Mouse (Mus musculus) kidney, postnatal 36 days (tissue): Measurements from ENCODE around the gene Synpo2.

ENCODE experiments used
- DNase-seq, 2 experiments: peaks; one replicate each; pipeline ENCODE4 v3.0.0; 2021 to 2022; ENCODE audit warnings: mixed read lengths in 2 of 2

The Synpo2 gene

DNA sequence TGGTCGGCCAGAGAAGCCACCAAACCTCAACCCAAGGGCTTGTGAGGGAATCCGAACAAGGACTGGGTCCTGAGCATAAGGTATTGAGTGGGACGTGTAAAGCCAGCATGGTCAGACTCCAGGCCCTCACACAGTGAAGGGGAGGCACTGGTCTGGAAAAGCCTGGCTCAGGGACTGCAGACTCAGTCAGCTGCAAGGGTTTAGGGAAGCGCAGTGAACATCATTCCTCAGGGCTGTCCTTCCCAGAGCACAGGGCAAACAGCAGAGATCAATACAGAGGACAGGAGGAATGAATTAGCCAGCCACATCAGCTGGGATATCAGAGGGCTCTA lies 72.8 kb downstream of the Synpo2 start:
- no peak for DNase-seq

DNA sequence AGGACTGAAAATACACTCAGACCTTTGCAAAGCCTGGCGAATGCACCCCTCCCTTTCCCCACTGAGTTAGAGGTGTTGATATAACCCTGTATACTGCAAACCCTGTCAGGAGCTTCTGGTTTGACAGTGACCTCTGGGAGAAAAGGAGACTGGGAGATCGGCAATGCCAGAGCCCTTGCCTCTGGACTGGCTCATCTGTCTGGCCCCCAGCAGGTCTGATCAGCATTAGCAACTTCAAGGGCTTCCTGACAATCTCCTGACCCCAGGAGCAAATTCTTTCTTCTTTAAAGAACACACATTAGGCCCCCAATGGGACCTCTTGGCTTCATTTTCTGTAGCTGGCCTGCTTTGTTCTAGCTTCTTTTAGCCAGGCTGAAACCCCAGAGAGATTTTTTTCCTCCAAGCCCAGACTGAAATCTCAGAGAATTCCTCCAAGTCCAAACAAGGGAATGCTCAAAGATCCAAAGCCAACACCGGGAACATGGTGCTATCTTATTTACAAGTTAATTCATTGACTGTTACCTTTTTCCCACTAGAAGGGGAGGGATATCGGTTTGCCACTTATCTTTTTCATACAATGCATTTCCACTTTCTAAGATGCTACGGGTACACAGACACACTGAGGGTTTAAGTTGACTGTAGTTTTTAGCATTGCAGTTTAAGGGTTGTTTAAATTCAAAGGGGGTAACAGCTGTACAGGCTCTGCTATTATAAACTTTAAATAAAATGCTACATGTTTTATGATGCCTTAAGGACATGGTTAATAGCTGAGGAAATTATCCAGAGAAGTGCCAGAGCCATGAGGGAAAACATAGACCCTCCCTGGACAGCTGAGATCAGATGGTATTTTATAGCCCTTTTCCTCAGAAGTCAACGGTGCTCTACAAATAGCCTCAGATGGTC lies 73.4 kb downstream of the Synpo2 start:
- DNase-seq, result no peak

DNA sequence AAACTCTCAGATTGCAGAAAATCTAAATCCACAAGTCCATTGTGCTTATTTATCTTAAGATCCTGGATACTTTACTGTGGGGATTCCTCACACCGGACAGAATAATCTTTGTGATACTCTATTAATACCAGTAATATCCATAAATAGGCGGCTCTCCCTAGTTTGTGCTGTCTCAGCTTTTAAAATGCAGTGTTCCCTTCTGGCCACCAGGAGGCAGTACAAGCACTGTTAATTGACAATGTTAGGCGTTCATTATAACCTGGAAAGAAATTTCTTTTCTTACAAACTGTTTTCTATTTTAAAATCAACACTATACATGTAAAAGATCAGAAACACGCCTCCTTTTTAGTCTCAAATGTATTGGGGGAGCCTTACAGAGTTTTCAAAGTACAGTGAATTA lies 75.2 kb downstream of the Synpo2 start:
- DNase-seq, result peak; percentile 34 to 51

GRCm38 (mm10) chr3:123159139-123159824 lies 76.7 kb downstream of the Synpo2 start:
- DNase-seq, result peak; percentile 61 to 83

- DNase-seq, result peak; percentile 17 to 68
These were observed 77.4 kb downstream of the Synpo2 start for GRCm38 (mm10) chr3:123158579-123158978.

DNA sequence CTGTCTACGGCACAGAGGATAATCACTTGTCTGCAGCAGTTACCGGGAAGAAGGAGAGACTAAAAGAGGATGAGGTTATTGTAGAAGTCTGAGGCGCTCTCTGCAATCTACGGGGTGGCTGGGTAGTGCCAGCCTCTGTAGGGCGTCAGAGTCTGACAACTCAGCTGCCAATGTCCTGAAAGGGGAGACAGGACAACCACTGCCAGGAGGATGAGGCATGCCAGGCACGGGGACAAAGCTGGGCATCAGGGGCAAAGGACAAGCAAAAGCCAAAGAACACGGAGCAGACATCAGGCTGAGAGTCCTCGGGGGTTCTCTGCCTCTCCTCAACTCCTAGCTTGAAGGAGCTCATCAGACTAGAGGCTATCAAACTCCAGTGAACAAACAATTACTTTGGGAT lies 82.6 kb downstream of the Synpo2 start:
- no peak for DNase-seq

DNA sequence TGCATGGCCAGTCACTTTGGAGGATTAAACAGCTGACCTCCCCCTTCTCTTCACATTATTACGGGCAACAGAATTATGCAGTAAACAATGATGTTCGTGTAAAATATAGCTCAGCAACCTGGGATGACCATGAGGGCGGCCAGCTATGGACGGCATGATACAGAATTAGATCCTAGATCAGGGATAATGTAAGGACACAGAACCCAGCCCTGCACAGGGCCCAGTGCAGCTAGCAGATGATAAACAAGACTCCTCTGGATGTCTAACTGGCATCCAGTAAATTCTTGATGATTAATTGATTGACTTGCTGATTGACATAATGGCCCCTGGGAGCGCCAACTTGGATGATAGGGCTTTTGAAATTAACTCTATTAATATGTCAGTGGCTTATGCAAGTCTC lies 83.0 kb downstream of the Synpo2 start:
- no peak for DNase-seq

GRCm38 (mm10) chr3:123150523-123151135 lies 85.3 kb downstream of the Synpo2 start:
- no peak for DNase-seq

- DNase-seq, result no peak
These were observed 86.4 kb downstream of the Synpo2 start for GRCm38 (mm10) chr3:123149380-123150162.

DNA sequence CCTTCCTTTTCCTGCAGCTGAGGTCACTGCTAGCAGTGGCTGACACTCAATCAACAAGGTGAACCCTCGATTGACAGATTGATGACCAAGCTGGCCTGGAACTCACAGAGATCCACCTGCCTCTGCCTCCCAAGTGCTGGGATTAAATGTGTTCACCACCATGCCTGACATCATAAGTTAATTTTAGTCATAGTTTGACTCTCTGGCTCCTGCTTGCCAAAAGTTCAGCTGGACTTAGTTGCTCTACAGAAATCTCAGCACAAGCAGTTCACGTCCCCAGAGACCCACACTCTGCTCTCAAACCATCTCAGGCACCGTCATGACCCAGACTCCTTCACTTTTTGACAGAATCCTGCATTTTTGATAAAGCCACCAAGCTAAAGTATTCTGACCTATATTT lies 87.3 kb downstream of the Synpo2 start:
- DNase-seq, result no peak

- no peak for DNase-seq
These were observed 89.4 kb downstream of the Synpo2 start for GRCm38 (mm10) chr3:123146557-123146956.

- DNase-seq, result no peak
These were observed 90.0 kb downstream of the Synpo2 start for GRCm38 (mm10) chr3:123145942-123146341.

DNA sequence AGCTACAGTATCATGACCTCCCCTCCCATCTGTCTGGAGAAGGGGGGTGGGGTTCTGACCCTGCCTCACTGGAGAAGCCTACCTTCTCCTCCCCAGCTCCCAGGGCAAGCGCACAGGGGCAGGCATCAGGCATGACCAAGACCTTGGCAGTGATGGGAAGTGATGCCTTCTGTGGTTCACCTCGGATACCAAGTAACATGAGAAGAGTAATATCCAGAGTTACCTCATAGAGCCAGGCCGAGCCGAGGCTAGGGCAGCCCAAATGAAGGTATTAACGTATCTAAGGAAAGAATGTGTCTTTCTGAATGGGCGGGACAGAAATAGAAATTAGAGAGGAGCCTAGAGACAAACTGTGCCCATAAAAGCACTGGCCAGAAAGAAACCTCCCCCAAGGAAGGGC lies 92.5 kb downstream of the Synpo2 start:
- no peak for DNase-seq

- no peak for DNase-seq
These were observed 93.7 kb downstream of the Synpo2 start for GRCm38 (mm10) chr3:123142298-123142697.

DNA sequence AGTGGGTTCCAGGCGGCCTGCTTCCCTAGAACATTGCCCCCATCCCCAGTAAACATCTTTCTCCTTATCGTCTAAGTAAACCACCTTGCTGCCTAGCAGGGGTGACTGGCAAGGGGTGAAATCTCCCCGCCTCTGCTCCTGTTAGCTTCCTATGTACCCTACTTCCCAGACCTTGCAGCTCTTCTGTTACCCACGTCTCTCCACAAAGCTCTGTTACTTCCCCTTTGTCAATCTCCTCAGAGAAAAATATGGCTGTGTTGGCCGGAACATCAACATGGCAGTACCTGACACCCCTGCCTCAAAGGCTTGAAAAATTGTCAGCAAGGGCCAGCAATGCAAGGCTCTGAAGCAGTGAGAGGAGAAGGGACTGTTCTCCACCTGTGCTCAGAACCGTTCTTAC lies 94.9 kb downstream of the Synpo2 start:
- DNase-seq, result no peak

GRCm38 (mm10) chr3:123140134-123140533 lies 95.8 kb downstream of the Synpo2 start:
- DNase-seq, result no peak

DNA sequence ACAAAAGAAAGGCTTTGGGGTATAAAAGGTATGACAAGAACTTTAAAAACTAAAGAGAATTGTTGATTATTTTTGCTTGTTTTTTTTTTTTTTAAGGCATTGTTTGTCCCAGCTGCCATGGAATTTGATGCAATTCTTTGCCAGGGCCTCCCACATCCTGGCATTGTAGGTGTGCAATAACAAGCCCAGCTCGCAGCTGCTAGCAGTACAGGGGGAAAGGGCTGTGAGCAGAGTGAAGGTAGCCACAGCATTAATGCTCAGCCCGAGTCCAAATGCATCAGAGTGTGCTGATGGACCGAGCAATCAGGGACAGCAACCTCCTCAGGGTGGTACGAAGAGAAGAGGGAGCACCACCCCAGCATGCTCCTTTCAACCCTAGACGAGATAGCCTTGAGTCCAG lies 96.3 kb downstream of the Synpo2 start:
- DNase-seq, result no peak

- DNase-seq, result peak; percentile 86 to 88
These were observed 97.5 kb downstream of the Synpo2 start for GRCm38 (mm10) chr3:123138274-123139003.

GRCm38 (mm10) chr3:123132101-123132500 lies 103.8 kb downstream of the Synpo2 start:
- no peak for DNase-seq

GRCm38 (mm10) chr3:123131151-123131756 lies 104.7 kb downstream of the Synpo2 start:
- no peak for DNase-seq

DNA sequence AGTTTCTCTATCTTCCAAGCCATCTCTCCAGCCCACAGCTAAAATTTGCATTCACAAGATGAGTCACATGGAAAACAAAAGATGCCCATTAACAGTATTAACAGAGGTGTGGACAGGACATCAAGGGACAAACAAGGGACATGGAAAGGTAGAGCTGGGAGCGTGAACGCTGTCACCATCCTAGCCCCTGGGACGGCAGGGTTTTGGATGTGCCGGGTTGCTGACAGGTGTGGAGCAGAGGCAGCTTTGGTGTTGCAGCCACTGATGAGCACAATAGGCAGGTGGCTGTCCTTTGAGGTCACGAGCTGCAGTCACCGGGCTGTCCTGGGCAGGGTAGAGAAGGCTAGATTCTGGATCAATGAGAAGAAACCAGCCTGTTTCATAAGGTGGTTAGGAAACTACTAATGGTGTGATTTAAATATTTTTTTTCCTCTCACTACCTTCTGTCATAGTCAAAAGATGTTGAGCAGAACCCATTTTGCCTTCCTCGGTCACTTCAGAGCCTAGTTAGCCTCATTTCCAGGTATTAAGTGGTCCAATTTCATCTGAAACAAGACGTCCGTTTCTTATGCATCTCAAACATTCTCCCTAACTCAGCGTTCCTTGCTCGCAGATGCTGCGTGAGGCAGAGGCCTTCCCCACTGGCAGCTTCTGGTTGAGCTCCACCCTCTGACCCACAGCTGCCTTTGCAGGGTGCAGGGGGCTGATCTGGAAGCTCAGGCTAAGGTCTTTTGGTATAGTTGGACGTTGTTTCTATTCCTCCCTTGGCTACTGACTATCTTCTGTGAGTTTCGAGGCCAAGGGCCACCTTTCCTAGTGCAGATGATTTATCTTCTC lies 105.4 kb downstream of the Synpo2 start:
- no peak for DNase-seq
